17 mouse cellular contexts compared by ENCODE assay signal in the genomic region with DNA sequence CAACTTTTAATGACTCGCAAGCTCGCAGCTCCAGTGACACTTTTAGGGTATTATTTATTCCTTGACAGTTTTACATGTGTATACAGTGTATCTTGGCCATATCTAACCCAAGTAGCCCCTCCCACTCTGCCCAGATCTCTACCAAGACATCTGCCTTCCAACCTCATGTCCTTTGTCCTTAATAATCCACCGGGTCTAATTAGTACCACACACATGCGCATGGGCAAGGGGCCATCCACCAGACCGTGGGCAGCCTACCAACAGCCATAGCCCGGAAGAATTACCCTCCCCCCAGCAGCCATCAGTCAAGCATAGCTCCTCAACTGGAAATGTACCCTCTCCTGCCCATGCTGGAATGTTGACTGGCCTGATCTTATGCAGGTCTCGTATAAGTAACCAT.
DNase-seq lines count a peak whose midpoint lies in the region; ATAC-seq and TF ChIP-seq lines count a peak whose summit lies in the region.
"Had no signal": no experiment of that assay in that cellular context is flagged by ENCODE, and none has a peak within 500 bp of the region (broad histone marks: within the 10 kb centered on the region; RNA-seq: fewer than 3 reads in every experiment).

No protein-coding gene starts in this region.

- H3K9ac ChIP-seq in kidney, embryonic 16.5 days (replicated peaks; ENCODE audit: low read length) = no peak overlapping the region
- no peak overlapping the region for H3K9ac ChIP-seq in hindbrain, embryonic 16.5 days (ENCODE audit: low read depth, low read length)
- H3K9ac ChIP-seq: intestine, embryonic 15.5 days; liver, embryonic 14.5 days had no signal

- H3K36me3 ChIP-seq in kidney, adult 2 months (ENCODE audit: control insufficient read depth, insufficient read depth, low read length) = no peaks in the 10 kb centered on the region
- H3K36me3 ChIP-seq in kidney, embryonic 16.5 days (ENCODE audit: insufficient read depth, low read length) = no peaks in the 10 kb centered on the region
- no peaks in the 10 kb centered on the region for H3K36me3 ChIP-seq in hindbrain, embryonic 16.5 days (ENCODE audit: control insufficient read depth, insufficient read depth, low read length)
- H3K36me3 ChIP-seq: intestine, embryonic 15.5 days had no signal

- peak; percentile 28 for DNase-seq in kidney, adult 2 months
- DNase-seq in retina, postnatal 1 day = peak; percentile 68
- no peak for DNase-seq in retina, embryonic 14.5 days (ENCODE audit: low spot score)
- DNase-seq in kidney, postnatal 36 days = peak; percentile 16 to 46
- DNase-seq in embryo, embryonic 10 days (ENCODE audit: low spot score) = no peak
- DNase-seq: cerebellum, adult 11-12 months; gastrocnemius, adult 2 months; heart, adult 18-20 months; layer of hippocampus, adult 9-11 months; lung, postnatal 10 days had no signal

- no peak for TF ChIP-seq CTCF in kidney, adult 2 months (conservative IDR thresholded peaks at IDR 0.05; ENCODE audit: insufficient read depth, insufficient read length, low read depth, low read length)

- no peak for TF ChIP-seq POLR2A in kidney, adult 2 months (IDR thresholded peaks at IDR 0.05; ENCODE audit: low read depth, low read length)

- 46% methylated on average over 7 of the region's 7 CpGs for WGBS in kidney, adult 2 months
- 61% methylated on average over 7 of the region's 7 CpGs for WGBS in kidney, embryonic 16.5 days
- WGBS in hindbrain, embryonic 16.5 days = 58% methylated on average over 7 of the region's 7 CpGs

- H3K4me2 ChIP-seq in kidney, embryonic 16.5 days (replicated peaks; ENCODE audit: low read depth, low read length) = no peak overlapping the region
- H3K4me2 ChIP-seq in hindbrain, embryonic 16.5 days (ENCODE audit: low read length) = no peak overlapping the region
- H3K4me2 ChIP-seq: intestine, embryonic 15.5 days had no signal

- no peaks in the 10 kb centered on the region for H3K9me3 ChIP-seq in kidney, embryonic 16.5 days (ENCODE audit: low read length)
- H3K9me3 ChIP-seq in hindbrain, embryonic 16.5 days (ENCODE audit: control insufficient read depth, low read length) = no peaks in the 10 kb centered on the region; the same call in 1 of the 2 replicates
- H3K9me3 ChIP-seq: embryonic facial prominence, embryonic 10.5 days; intestine, embryonic 15.5 days; limb, embryonic 10.5 days had no signal

- no peaks in the 10 kb centered on the region for H3K27me3 ChIP-seq in kidney, adult 2 months (replicated peaks; ENCODE audit: control insufficient read depth, insufficient read depth, low read length)
- no peaks in the 10 kb centered on the region for H3K27me3 ChIP-seq in kidney, embryonic 16.5 days (ENCODE audit: insufficient read depth, low read length)
- peaks cover 2% of the 10 kb centered on the region; the same call in 1 of the 2 replicates for H3K27me3 ChIP-seq in hindbrain, embryonic 16.5 days (replicated peaks; ENCODE audit: control insufficient read depth, insufficient read depth, low read length)
- H3K27me3 ChIP-seq: CH12.LX; intestine, embryonic 15.5 days had no signal

- no peak overlapping the region for H3K27ac ChIP-seq in kidney, adult 2 months (ENCODE audit: insufficient read depth, low read depth, low read length)
- H3K27ac ChIP-seq in kidney, embryonic 16.5 days (ENCODE audit: low read length) = no peak overlapping the region
- H3K27ac ChIP-seq in hindbrain, embryonic 16.5 days (ENCODE audit: low read depth, low read length) = no peak overlapping the region
- H3K27ac ChIP-seq: embryonic facial prominence, embryonic 10.5 days; gastrocnemius, adult 2 months; intestine, embryonic 15.5 days; limb, embryonic 10.5 days; liver, embryonic 14.5 days had no signal

- no peak overlapping the region for H3K4me3 ChIP-seq in kidney, adult 2 months (ENCODE audit: insufficient read depth, low read depth, low read length)
- H3K4me3 ChIP-seq in kidney, embryonic 16.5 days (ENCODE audit: low read length) = no peak overlapping the region
- no peak overlapping the region for H3K4me3 ChIP-seq in hindbrain, embryonic 16.5 days (ENCODE audit: low read length)
- H3K4me3 ChIP-seq: embryonic facial prominence, embryonic 10.5 days; gastrocnemius, adult 2 months; intestine, embryonic 15.5 days; limb, embryonic 10.5 days had no signal

- ATAC-seq in kidney, embryonic 16.5 days (ENCODE audit: low FRiP score, low TSS enrichment) = no peak
- peak; percentile 73 for ATAC-seq in hindbrain, embryonic 16.5 days
- ATAC-seq: intestine, embryonic 15.5 days had no signal

- no peaks in the 10 kb centered on the region for H3K4me1 ChIP-seq in kidney, adult 2 months (ENCODE audit: control insufficient read depth, insufficient read depth, low read length)
- 0 out of 2 replicates have a peak, but pooled peaks cover 5% of the 10 kb centered on the region for H3K4me1 ChIP-seq in kidney, embryonic 16.5 days (ENCODE audit: insufficient read depth, low read length)
- H3K4me1 ChIP-seq in hindbrain, embryonic 16.5 days (ENCODE audit: control insufficient read depth, insufficient read depth, low read depth, low read length) = peaks cover 4% of the 10 kb centered on the region; the same call in 1 of the 2 replicates
- H3K4me1 ChIP-seq: intestine, embryonic 15.5 days had no signal

Comparison
In these comparisons a context has a peak if more than half of its experiments do, and no peak if none do; other contexts are left out.
1. DNase-seq: peak in kidney, adult 2 months (single experiment), retina, postnatal 1 day (single experiment) and kidney, postnatal 36 days (2 of 2); none in retina, embryonic 14.5 days (single experiment) and embryo, embryonic 10 days (single experiment).